Mouse (Mus musculus): Measurements from ENCODE around the gene Map7. TPM values are rescaled to one million over a fixed set of nuclear protein-coding genes. Genes with fewer than 3 reads are reported as not detected.
A peak's percentile ranks its signal among the peaks of the same experiment; 100 is the strongest.

Map7 gene
- total and polyA plus RNA-seq, 2 experiments = 11.1 to 13.7 TPM

- Histone ChIP-seq H3K27ac (replicated peaks; ENCODE audit: insufficient read depth, low read depth, low read length) (no peak overlapping the region), H3K4me1 (ENCODE audit: control insufficient read depth, insufficient read depth, low read length) (peaks cover 2% of the 10 kb centered on the region; the same call in 1 of the 2 replicates), H3K4me3 (ENCODE audit: insufficient read depth, low read depth, low read length) (no peak overlapping the region), H3K36me3 (ENCODE audit: control insufficient read depth, insufficient read depth, low read length) (no peaks in the 10 kb centered on the region), H3K79me2 (ENCODE audit: control insufficient read depth, insufficient read depth, low read length) (no peaks in the 10 kb centered on the region), H3K27me3 (ENCODE audit: control insufficient read depth, insufficient read depth, low read length) (no peaks in the 10 kb centered on the region), H3K9ac (ENCODE audit: low read depth, low read length) (no peak overlapping the region)
- no peak for TF ChIP-seq CTCF (IDR thresholded peaks at IDR 0.05; ENCODE audit: low read depth, low read length)
- TF ChIP-seq POLR2A (IDR thresholded peaks at IDR 0.05; ENCODE audit: extremely low read depth, insufficient read depth, low read length) = no peak
- 33% methylated on average over 6 of the region's 6 CpGs for WGBS
- peak; percentile 55 for DNase-seq (ENCODE audit: extremely low read depth, low read depth, low spot score)
These were observed 139.1 kb downstream of the Map7 start for GRCm38 (mm10) chr10:20287369-20287768.

- DNase-seq (ENCODE audit: extremely low read depth, low read depth, low spot score) = peak; percentile 68
- H3K9ac ChIP-seq (ENCODE audit: low read depth, low read length) = no peak overlapping the region
- H3K79me2 ChIP-seq (ENCODE audit: control insufficient read depth, insufficient read depth, low read length) = no peaks in the 10 kb centered on the region
- H3K36me3 ChIP-seq (ENCODE audit: control insufficient read depth, insufficient read depth, low read length) = no peaks in the 10 kb centered on the region
- H3K4me3 ChIP-seq (ENCODE audit: insufficient read depth, low read depth, low read length) = no peak overlapping the region
- TF ChIP-seq POLR2A (IDR thresholded peaks at IDR 0.05; ENCODE audit: extremely low read depth, insufficient read depth, low read length) (no peak), CTCF (IDR thresholded peaks at IDR 0.05; ENCODE audit: low read depth, low read length) (peak; percentile 87)
- peaks cover 2% of the 10 kb centered on the region; the same call in 1 of the 2 replicates for H3K4me1 ChIP-seq (ENCODE audit: control insufficient read depth, insufficient read depth, low read length)
- WGBS = 20% methylated on average over 11 of the region's 11 CpGs
- H3K27ac ChIP-seq (replicated peaks; ENCODE audit: insufficient read depth, low read depth, low read length) = no peak overlapping the region
- H3K27me3 ChIP-seq (ENCODE audit: control insufficient read depth, insufficient read depth, low read length) = no peaks in the 10 kb centered on the region
These were observed 142.2 kb downstream of the Map7 start for GRCm38 (mm10) chr10:20290467-20290883.

GRCm38 (mm10) chr10:20295961-20296360, 147.7 kb downstream of the Map7 start:
- Histone ChIP-seq H3K27me3 (ENCODE audit: control insufficient read depth, insufficient read depth, low read length) (no peaks in the 10 kb centered on the region), H3K9ac (ENCODE audit: low read depth, low read length) (no peak overlapping the region), H3K4me3 (ENCODE audit: insufficient read depth, low read depth, low read length) (no peak overlapping the region), H3K4me1 (ENCODE audit: control insufficient read depth, insufficient read depth, low read length) (no peaks in the 10 kb centered on the region), H3K27ac (replicated peaks; ENCODE audit: insufficient read depth, low read depth, low read length) (no peak overlapping the region), H3K36me3 (ENCODE audit: control insufficient read depth, insufficient read depth, low read length) (no peaks in the 10 kb centered on the region), H3K79me2 (ENCODE audit: control insufficient read depth, insufficient read depth, low read length) (no peaks in the 10 kb centered on the region)
- 67% methylated on average over 5 of the region's 5 CpGs for WGBS
- DNase-seq (ENCODE audit: extremely low read depth, low read depth, low spot score) = no peak
- TF ChIP-seq CTCF (IDR thresholded peaks at IDR 0.05; ENCODE audit: low read depth, low read length) (peak; percentile 53), POLR2A (IDR thresholded peaks at IDR 0.05; ENCODE audit: extremely low read depth, insufficient read depth, low read length) (no peak)

GRCm38 (mm10) chr10:20298152-20298920, 150.1 kb downstream of the Map7 start:
- no peaks in the 10 kb centered on the region for H3K27me3 ChIP-seq (ENCODE audit: control insufficient read depth, insufficient read depth, low read length)
- no peaks in the 10 kb centered on the region for H3K79me2 ChIP-seq (ENCODE audit: control insufficient read depth, insufficient read depth, low read length)
- 72% methylated on average over 3 of the region's 3 CpGs for WGBS
- DNase-seq (ENCODE audit: extremely low read depth, low read depth, low spot score) = no peak
- no peaks in the 10 kb centered on the region for H3K36me3 ChIP-seq (ENCODE audit: control insufficient read depth, insufficient read depth, low read length)
- H3K4me3 ChIP-seq (ENCODE audit: insufficient read depth, low read depth, low read length) = no peak overlapping the region
- TF ChIP-seq POLR2A (IDR thresholded peaks at IDR 0.05; ENCODE audit: extremely low read depth, insufficient read depth, low read length) (no peak), CTCF (IDR thresholded peaks at IDR 0.05; ENCODE audit: low read depth, low read length) (no peak)
- H3K4me1 ChIP-seq (ENCODE audit: control insufficient read depth, insufficient read depth, low read length) = no peaks in the 10 kb centered on the region
- H3K27ac ChIP-seq (replicated peaks; ENCODE audit: insufficient read depth, low read depth, low read length) = no peak overlapping the region
- H3K9ac ChIP-seq (ENCODE audit: low read depth, low read length) = no peak overlapping the region

- WGBS = 80% methylated on average over 5 of the region's 5 CpGs
- DNase-seq (ENCODE audit: extremely low read depth, low read depth, low spot score) = no peak
- H3K9ac ChIP-seq (ENCODE audit: low read depth, low read length) = no peak overlapping the region
- no peaks in the 10 kb centered on the region for H3K36me3 ChIP-seq (ENCODE audit: control insufficient read depth, insufficient read depth, low read length)
- H3K4me3 ChIP-seq (ENCODE audit: insufficient read depth, low read depth, low read length) = no peak overlapping the region
- no peak overlapping the region for H3K27ac ChIP-seq (replicated peaks; ENCODE audit: insufficient read depth, low read depth, low read length)
- TF ChIP-seq CTCF (IDR thresholded peaks at IDR 0.05; ENCODE audit: low read depth, low read length) (no peak), POLR2A (IDR thresholded peaks at IDR 0.05; ENCODE audit: extremely low read depth, insufficient read depth, low read length) (no peak)
- no peaks in the 10 kb centered on the region for H3K27me3 ChIP-seq (ENCODE audit: control insufficient read depth, insufficient read depth, low read length)
- H3K79me2 ChIP-seq (ENCODE audit: control insufficient read depth, insufficient read depth, low read length) = no peaks in the 10 kb centered on the region
- no peaks in the 10 kb centered on the region for H3K4me1 ChIP-seq (ENCODE audit: control insufficient read depth, insufficient read depth, low read length)
These were observed 150.8 kb downstream of the Map7 start for GRCm38 (mm10) chr10:20299114-20299513.

All from liver, adult 2 months (tissue).